Mouse (Mus musculus): Measurements from ENCODE around the gene Pipox.

DNA sequence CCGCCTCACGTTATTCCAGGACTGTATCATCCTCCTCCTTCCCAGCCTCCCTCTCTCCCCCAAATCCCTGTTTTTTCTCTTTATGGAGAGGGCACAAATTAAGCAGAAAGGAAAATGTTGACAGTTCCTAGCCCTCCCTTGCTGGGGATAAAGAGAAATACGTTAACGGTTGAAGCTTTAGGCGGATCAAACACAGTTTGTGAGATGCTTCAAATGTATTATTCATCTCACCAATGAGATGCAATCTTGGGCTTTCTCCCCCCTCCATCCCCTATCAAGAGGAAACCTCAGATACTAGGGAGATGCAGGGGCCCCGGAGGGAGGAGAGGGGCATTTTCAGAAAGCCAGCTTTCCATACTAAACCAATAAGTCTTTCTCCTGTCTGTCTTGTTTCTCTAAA, 15.9 kb upstream of the Pipox start:
- TF ChIP-seq CTCF (IDR thresholded peaks at IDR 0.05; ENCODE audit: low read depth, low read length) (no peak), POLR2A (IDR thresholded peaks at IDR 0.05; ENCODE audit: extremely low read depth, insufficient read depth, low read length) (no peak)

Measured in liver, adult 2 months (tissue).